Mouse (Mus musculus) heart, embryonic 14.5 days (tissue): ENCODE measurements at regions not wholly inside any gene's neighbourhood (a gene's known extent, or its start where the extent isn't known, plus 50 kb on each side); places are given as distances from the start of the nearest gene placed in this dataset.

Source experiments
- ATAC-seq: fragments of 200-750 bp; cut with Nextera tagmentation; 2 replicates; pipeline ENCODE4 v1.8.0; 2017; ENCODE audit warnings: low read depth, moderate TSS enrichment; ENCODE audit not compliant: insufficient number of reproducible peaks, insufficient read depth, low FRiP score
- H3K27ac ChIP-seq, 2 experiments: fragments of 200-500 bp in 1 of 2; fragments of 300-500 bp in 1 of 2; sonication (generic) in 1 of 2; replicated peaks in 1 of 2; 2 replicates each; pipeline ENCODE4 v1.5.1; 2012 to 2014; ENCODE audit warnings: low read depth in 2 of 2, low read length in 2 of 2, control low read depth in 1 of 2, mild to moderate bottlenecking in 1 of 2, mixed read lengths in 1 of 2; ENCODE audit not compliant: control insufficient read depth in 1 of 2, insufficient read depth in 1 of 2
- H3K27me3 ChIP-seq: fragments of 300-500 bp; sonication (generic); 2 replicates; pipeline ENCODE4 v1.6.1; 2014; ENCODE audit warnings: mild to moderate bottlenecking, low read length, control low read depth; ENCODE audit not compliant: control insufficient read depth, insufficient read depth
- H3K36me3 ChIP-seq: fragments of 300-500 bp; sonication (generic); 2 replicates; pipeline ENCODE4 v1.6.1; 2014; ENCODE audit warnings: mild to moderate bottlenecking, control low read depth, low read length, mixed read lengths; ENCODE audit not compliant: control insufficient read depth, insufficient read depth
- H3K4me1 ChIP-seq, 2 experiments: fragments of 200-500 bp in 1 of 2; fragments of 300-500 bp in 1 of 2; sonication (generic) in 1 of 2; 2 replicates each; pipeline ENCODE4 v1.6.1; 2012 to 2014; ENCODE audit warnings: low read length in 2 of 2, control low read depth in 1 of 2, mixed read lengths in 1 of 2; ENCODE audit not compliant: control insufficient read depth in 2 of 2, insufficient read depth in 2 of 2
- H3K4me2 ChIP-seq: fragments of 300-500 bp; sonication (generic); 2 replicates; pipeline ENCODE4 v1.6.1; 2014; ENCODE audit warnings: mild to moderate bottlenecking, low read length
- H3K4me3 ChIP-seq, 2 experiments: fragments of 200-500 bp in 1 of 2; fragments of 300-500 bp in 1 of 2; sonication (generic) in 1 of 2; 2 replicates each; pipeline ENCODE4 v1.5.1; 2012 to 2014; ENCODE audit warnings: low read length in 2 of 2, mild to moderate bottlenecking in 2 of 2, control low read depth in 1 of 2, low read depth in 1 of 2, moderate library complexity in 1 of 2; ENCODE audit not compliant: control insufficient read depth in 1 of 2, insufficient read depth in 1 of 2
- H3K9ac ChIP-seq: fragments of 300-500 bp; sonication (generic); 2 replicates; pipeline ENCODE4 v1.6.1; 2014; ENCODE audit warnings: mild to moderate bottlenecking, low read length
- H3K9me3 ChIP-seq: fragments of 300-500 bp; sonication (generic); 2 replicates; pipeline ENCODE4 v1.6.1; 2016; ENCODE audit warnings: low read length, control low read depth; ENCODE audit not compliant: control insufficient read depth
- WGBS: fragments of 180-500 bp; shearing (Covaris S2); extraction: QIAGEN DNeasy Blood & Tissue Kit; methylation state at CpG from one replicate; pipeline ENCODE4 v1.1.7; 2014; 5-methylcytosine and 5-hydroxymethylcytosine counted together

DNA sequence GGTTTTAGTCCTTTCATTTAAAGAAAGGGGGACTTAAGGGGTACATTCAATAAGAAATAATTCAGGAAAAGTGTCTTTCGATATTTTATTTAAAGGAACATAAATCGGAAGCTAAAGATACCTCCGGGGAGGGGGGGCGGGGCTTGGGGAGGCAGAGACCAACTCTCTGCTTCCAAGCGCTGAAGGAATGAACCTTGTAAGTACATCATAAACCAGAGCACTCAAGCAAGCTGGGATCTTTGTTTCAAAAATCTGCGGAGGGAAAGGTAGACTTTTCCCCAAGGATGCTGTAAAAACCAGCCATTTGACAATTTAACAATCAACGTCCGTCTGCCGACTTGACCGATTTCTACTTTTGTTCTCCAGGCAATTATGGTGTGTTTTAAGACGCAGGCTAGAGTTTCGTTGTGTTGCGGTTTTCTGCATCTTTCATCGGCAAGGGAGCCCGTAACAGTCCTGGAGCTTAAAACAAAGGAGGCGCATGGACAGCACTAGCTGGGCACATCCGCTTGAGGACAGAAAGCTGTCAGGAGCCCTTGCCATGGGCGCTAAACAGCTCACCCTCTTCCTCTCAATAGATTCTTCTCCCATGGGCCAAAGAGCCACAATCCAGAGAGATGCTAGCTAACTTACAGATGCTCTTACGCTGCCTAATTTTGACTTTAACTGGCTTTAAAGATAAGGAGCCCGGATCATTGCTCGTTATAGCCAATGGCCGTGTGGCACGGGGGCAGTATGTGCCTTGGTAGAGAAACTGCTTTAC is 119.4 kb upstream of the Dynlrb2 start:
- Histone ChIP-seq H3K4me3 (no peak overlapping the region), H3K27me3 (no peaks in the 10 kb centered on the region), H3K36me3 (no peaks in the 10 kb centered on the region), H3K27ac (no peak overlapping the region), H3K9me3 (no peaks in the 10 kb centered on the region; the same call in 1 of the 2 replicates), H3K4me1 (peaks cover 0 to 2% of the 10 kb centered on the region in 2 experiments; a peak in 2 of 4 replicates), H3K4me2 (no peak overlapping the region), H3K9ac (no peak overlapping the region)
- WGBS: 89% methylated on average over 23 of the region's 23 CpGs
- ATAC-seq: no peak

DNA sequence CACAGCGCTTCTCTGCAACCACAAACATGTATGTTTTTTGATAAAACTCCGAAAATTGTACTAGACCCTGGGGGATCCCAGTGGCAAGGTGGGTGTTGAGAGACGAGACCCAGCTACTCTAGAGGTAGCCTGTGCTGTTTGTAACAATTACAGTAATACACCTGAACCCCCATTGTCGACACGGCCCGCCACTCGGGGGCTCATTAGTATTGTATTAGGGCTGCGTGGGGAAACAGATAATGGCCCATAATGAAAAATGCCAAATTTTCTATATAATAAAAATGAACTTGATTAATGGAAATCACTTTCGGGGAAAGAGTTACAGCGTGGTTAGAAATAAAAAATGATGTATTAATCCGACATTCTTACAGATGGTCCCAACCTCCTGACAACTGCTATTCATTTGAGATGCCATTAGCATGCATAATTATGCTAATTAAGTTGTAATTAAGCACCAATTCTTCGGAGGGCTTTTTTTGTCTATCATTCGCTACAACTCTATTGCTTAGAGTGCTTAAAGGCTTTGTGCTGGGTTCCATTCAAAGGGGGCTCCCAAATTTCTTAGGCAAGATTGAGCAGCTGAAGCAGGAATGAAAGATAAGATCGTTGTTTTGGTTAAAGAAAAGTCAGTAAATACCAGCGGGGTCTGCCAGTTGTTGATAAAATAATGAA is 120.2 kb upstream of the Dynlrb2 start:
- Histone ChIP-seq H3K36me3 (no peaks in the 10 kb centered on the region), H3K4me1 (peaks cover 7 to 10% of the 10 kb centered on the region in 2 experiments; a peak in 3 of 4 replicates), H3K27ac (no peak overlapping the region), H3K4me2 (no peak overlapping the region), H3K9ac (no peak overlapping the region), H3K9me3 (no peaks in the 10 kb centered on the region; the same call in 1 of the 2 replicates), H3K4me3 (no peak overlapping the region), H3K27me3 (no peaks in the 10 kb centered on the region)
- no peak for ATAC-seq
- 81% methylated on average over 15 of the region's 15 CpGs for WGBS

DNA sequence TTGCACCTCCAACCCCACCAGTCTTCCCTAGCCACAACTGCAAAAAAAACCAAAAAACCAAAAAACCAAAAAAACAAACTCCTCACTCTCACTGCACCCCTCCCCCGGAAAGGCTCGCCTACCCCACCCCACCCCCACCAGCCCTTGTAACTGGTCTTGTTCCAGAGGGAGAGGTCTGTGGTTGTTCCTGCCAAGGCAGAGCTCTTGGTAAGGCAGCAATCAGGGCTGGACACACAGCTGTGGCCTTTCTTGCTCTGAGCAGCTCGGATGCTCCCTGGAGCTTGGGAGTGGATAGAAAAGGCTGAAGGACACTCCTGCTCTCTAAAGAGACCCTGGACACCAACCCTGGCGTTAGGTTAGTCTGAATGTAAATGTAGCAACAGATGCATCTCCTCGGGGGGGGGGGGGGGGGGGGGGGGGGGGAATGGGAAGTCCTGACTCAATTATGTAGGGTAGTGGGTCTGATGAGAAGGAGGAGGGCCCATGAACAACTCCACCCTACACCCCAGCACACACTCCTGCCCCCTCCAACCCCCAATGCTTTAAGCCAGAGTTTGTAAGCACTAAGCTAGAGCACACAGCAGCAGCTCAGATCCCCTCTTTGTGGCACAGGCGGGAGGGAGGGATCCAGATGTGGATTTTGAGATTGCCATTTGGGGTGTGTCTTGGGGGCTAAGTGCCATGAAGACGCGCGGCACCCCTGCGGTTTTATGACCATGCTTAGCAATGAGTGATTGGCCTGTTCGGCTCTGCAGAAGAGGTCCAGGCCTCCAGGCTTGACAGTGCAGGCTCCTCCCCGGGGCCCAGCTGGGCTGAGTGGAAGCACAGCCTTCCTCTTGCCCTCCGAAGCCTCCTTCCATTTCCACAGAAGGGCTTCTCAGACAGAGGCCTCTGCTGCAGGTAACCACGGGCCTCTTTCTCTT is 121.0 kb upstream of the Dynlrb2 start:
- Histone ChIP-seq H3K4me1 (peaks cover 10 to 11% of the 10 kb centered on the region in 2 experiments; a peak in 3 of 4 replicates), H3K9me3 (no peaks in the 10 kb centered on the region; the same call in 1 of the 2 replicates), H3K36me3 (no peaks in the 10 kb centered on the region), H3K27me3 (no peaks in the 10 kb centered on the region), H3K4me2 (no peak overlapping the region), H3K4me3 (no peak overlapping the region), H3K9ac (no peak overlapping the region), H3K27ac (no peak overlapping the region)
- no peak for ATAC-seq
- 46% methylated on average over 12 of the region's 14 CpGs for WGBS

DNA sequence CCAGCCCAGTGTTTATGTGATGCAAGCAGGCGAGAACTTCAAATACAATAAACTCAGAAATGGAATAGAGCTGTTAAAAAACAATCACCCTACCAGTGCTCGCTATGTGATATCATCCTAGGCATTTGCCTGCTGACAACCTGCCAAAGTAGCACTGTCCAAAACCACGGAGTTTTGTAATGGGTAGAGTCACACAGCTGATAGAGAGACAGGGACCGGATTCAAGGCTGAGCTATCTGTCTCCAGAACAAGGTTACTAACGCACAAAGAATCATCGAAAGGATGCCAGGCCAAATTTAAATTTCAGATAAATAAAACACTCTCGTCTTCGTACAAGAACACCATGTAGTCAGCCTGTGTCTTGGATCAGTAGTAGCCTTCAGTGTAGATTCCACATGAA is 121.7 kb upstream of the Dynlrb2 start:
- no peak overlapping the region for H3K27ac ChIP-seq
- no peak for ATAC-seq
- 74% methylated on average over 8 of the region's 8 CpGs for WGBS
- no peaks in the 10 kb centered on the region for H3K36me3 ChIP-seq
- peaks cover 10 to 11% of the 10 kb centered on the region in 2 experiments; a peak in 3 of 4 replicates for H3K4me1 ChIP-seq
- no peak overlapping the region for H3K4me2 ChIP-seq
- H3K4me3 ChIP-seq: no peak overlapping the region
- H3K9ac ChIP-seq: no peak overlapping the region
- H3K9me3 ChIP-seq: no peaks in the 10 kb centered on the region; the same call in 1 of the 2 replicates
- H3K27me3 ChIP-seq: no peaks in the 10 kb centered on the region

DNA sequence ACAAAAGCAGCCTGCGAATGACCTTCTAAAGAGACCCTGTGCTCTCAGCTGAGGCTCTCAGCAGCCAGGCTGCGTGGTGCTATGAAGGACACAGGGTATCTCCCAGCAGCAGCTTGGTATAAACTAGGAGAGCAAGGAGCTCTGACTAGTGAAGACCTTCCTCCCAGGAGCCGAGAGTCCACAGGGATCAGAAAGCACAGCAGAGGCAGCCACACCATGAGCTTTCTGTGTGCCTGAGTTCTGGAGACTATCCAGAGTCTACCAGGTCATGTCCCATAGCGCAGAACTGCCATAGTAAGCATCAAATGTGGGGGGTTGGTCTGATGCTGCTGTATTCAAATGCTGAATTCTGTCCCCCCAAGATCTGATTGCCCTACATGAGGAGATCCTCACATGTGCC is 124.2 kb upstream of the Dynlrb2 start:
- no peak overlapping the region for H3K4me2 ChIP-seq
- no peaks in the 10 kb centered on the region for H3K27me3 ChIP-seq
- 86% methylated on average over 4 of the region's 4 CpGs for WGBS
- no peak for ATAC-seq
- no peak overlapping the region for H3K9ac ChIP-seq
- no peaks in the 10 kb centered on the region for H3K36me3 ChIP-seq
- peaks cover 10 to 11% of the 10 kb centered on the region in 2 experiments; a peak in 3 of 4 replicates for H3K4me1 ChIP-seq
- no peak overlapping the region for H3K4me3 ChIP-seq
- no peak overlapping the region for H3K27ac ChIP-seq
- H3K9me3 ChIP-seq: peaks cover 2% of the 10 kb centered on the region; the same call in 1 of the 2 replicates

DNA sequence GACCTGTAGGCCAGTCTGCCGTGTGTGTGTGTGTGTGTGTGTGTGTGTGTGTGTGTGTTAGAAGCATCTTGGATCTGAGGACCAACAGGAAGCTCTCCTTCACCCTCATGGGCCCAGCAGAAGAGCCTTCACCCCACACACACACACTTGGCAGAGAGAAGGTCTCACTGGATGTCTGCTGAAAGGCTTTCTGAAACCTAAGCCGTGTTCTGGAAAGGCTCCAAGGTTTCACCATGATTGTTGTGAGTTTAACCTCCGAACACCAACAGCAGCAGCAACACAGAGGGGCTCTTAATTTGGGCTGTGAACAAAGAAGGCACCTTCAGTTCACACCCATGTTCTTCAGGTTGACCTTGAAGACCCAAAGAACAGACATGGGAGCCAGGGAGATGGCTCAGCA is 124.9 kb upstream of the Dynlrb2 start:
- Histone ChIP-seq H3K9me3 (peaks cover 2% of the 10 kb centered on the region; the same call in 1 of the 2 replicates), H3K4me1 (peaks cover 10 to 11% of the 10 kb centered on the region in 2 experiments; a peak in 3 of 4 replicates), H3K9ac (no peak overlapping the region), H3K27ac (no peak overlapping the region), H3K36me3 (no peaks in the 10 kb centered on the region), H3K4me3 (no peak overlapping the region), H3K27me3 (no peaks in the 10 kb centered on the region), H3K4me2 (no peak overlapping the region)
- 37% methylated on average over 3 of the region's 3 CpGs for WGBS
- no peak for ATAC-seq

DNA sequence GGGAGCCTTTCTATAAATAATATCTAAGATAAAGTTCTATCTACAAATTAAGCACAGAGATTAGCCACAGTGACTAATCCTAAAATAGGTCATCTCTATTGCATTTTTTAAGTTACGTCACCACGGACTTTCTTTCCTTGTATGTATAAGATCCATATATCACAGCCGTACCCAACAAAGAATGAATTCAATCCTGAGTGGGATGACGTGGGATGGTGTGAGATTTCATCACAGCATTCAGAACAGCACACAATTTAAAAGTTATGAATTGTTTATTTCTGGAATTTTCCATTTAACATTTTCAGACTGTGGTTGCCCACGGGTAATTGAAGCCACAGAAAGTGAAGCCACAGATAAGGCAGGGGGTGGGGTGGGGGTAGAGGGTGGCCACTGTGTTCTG is 129.0 kb upstream of the Dynlrb2 start:
- H3K4me1 ChIP-seq: peaks cover 14 to 21% of the 10 kb centered on the region in 2 experiments
- no peak for ATAC-seq

More for the DNA sequence above, 129.0 kb upstream of the Dynlrb2 start:
- no peak overlapping the region for H3K4me2 ChIP-seq
- no peaks in the 10 kb centered on the region for H3K36me3 ChIP-seq
- no peak overlapping the region for H3K27ac ChIP-seq
- 55% methylated on average over 5 of the region's 5 CpGs for WGBS
- H3K4me3 ChIP-seq: no peak overlapping the region
- H3K9ac ChIP-seq: no peak overlapping the region
- H3K27me3 ChIP-seq: no peaks in the 10 kb centered on the region
- H3K9me3 ChIP-seq: 0 out of 2 replicates have a peak, but pooled peaks cover 2% of the 10 kb centered on the region
